Mouse (Mus musculus): ENCODE data around the gene Vps37b.

The Vps37b gene

GRCm38 (mm10) chr5:124021148-124021547, 10.9 kb downstream of the Vps37b start:
- no peak for DNase-seq

GRCm38 (mm10) chr5:124019348-124020216, 12.5 kb downstream of the Vps37b start:
- peak in 1 of 2 experiments; percentile 56 for DNase-seq

- DNase-seq: no peak
Observed at GRCm38 (mm10) chr5:124018651-124019050, 13.4 kb downstream of the Vps37b start.

- no peak for DNase-seq
Observed at GRCm38 (mm10) chr5:124017941-124018340, 14.1 kb downstream of the Vps37b start.

- DNase-seq: peak in 1 of 2 experiments; percentile 44
Observed at GRCm38 (mm10) chr5:124016291-124016821, 15.7 kb downstream of the Vps37b start.

GRCm38 (mm10) chr5:124015727-124016126, 16.3 kb downstream of the Vps37b start:
- no peak for DNase-seq

- DNase-seq: peak in 1 of 2 experiments; percentile 59
Observed at GRCm38 (mm10) chr5:124014791-124015251, 17.2 kb downstream of the Vps37b start.

GRCm38 (mm10) chr5:124014180-124014579, 17.9 kb downstream of the Vps37b start:
- DNase-seq: no peak

GRCm38 (mm10) chr5:124013747-124014146, 18.3 kb downstream of the Vps37b start:
- no peak for DNase-seq

- DNase-seq: no peak
Observed at GRCm38 (mm10) chr5:124012885-124013284, 19.2 kb downstream of the Vps37b start.

GRCm38 (mm10) chr5:124011927-124012326, 20.1 kb downstream of the Vps37b start:
- DNase-seq: no peak

- DNase-seq: no peak
Observed at GRCm38 (mm10) chr5:124010910-124011655, 21.0 kb downstream of the Vps37b start.

GRCm38 (mm10) chr5:124010077-124010476, 22.0 kb downstream of the Vps37b start:
- no peak for DNase-seq

- peak; percentile 71 to 74 for DNase-seq
Observed at GRCm38 (mm10) chr5:124006891-124007491, 25.1 kb downstream of the Vps37b start.

- DNase-seq: no peak
Observed at GRCm38 (mm10) chr5:124006082-124006873, 25.8 kb downstream of the Vps37b start.

GRCm38 (mm10) chr5:124005591-124005990, 26.5 kb downstream of the Vps37b start:
- DNase-seq: peak in 1 of 2 experiments; percentile 47

- no peak for DNase-seq
Observed at GRCm38 (mm10) chr5:124005151-124005500, 26.9 kb downstream of the Vps37b start.

GRCm38 (mm10) chr5:124004356-124005150, 27.5 kb downstream of the Vps37b start:
- DNase-seq: peak; percentile 81 to 88

- DNase-seq: no peak
Observed at GRCm38 (mm10) chr5:124003375-124003774, 28.7 kb downstream of the Vps37b start.

GRCm38 (mm10) chr5:124002876-124003275, 29.2 kb downstream of the Vps37b start:
- DNase-seq: peak; percentile 74 to 79

GRCm38 (mm10) chr5:124001274-124001673, 30.8 kb downstream of the Vps37b start:
- DNase-seq: no peak
